Mouse (Mus musculus): ENCODE data around the gene Cmtm8.

DNA sequence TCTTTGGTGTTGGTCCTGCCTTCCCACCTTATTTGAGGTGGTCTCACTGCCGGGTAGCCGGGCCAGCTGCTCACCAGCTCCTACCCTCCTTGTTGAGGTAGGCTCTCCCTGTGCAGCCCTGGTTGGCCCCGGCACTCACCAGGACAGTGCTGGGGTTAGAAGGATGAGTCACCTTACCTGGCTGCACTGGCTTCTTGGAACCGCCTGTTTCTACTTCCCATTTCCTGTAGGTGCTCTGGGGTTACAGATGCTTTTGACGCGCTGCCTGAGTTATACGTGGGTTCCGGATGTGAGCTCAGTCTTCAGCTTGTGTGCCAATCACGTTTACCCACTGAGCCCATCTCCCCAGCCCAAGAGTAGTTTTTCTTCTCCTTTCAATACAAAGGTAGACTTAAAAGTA is 103.6 kb downstream of the Cmtm8 start:
- no peak for TF ChIP-seq MYOG (IDR thresholded peaks at IDR 0.05; ENCODE audit: control insufficient read depth, extremely low read depth, insufficient read length)
- no peak for TF ChIP-seq MAX (IDR thresholded peaks at IDR 0.05)
- TF ChIP-seq CTCF (IDR thresholded peaks at IDR 0.05; ENCODE audit: control insufficient read depth, insufficient read depth, insufficient read length), result no peak
- no peak for TF ChIP-seq USF1 (IDR thresholded peaks at IDR 0.05; ENCODE audit: low read depth)
- no peak for TF ChIP-seq CEBPB (IDR thresholded peaks at IDR 0.05; ENCODE audit: low read depth)
- no peak for TF ChIP-seq MYOD1 (IDR thresholded peaks at IDR 0.05; ENCODE audit: control insufficient read depth, insufficient read length, low read depth)
